Mouse (Mus musculus) G1E (cell line): Measurements from ENCODE around the gene AA467197. TPM values are rescaled to one million over a fixed set of nuclear protein-coding genes. Genes with fewer than 3 reads are reported as not detected.

ENCODE experiments used
- ATAC-seq: 2 replicates; pipeline ENCODE4 v1.8.0; 2016; ENCODE audit warnings: mild to moderate bottlenecking; ENCODE audit not compliant: insufficient number of reproducible peaks, poor library complexity, low FRiP score, severe bottlenecking; ENCODE audit errors: extremely low read depth
- DNase-seq: peaks from one replicate; pipeline ENCODE4 v3.0.0; 2012; ENCODE audit warnings: low spot score
- H3K27me3 ChIP-seq: 2 replicates; pipeline ENCODE4 v1.6.1; 2012; ENCODE audit warnings: mild to moderate bottlenecking, low read length, inconsistent platforms; ENCODE audit not compliant: insufficient read depth
- H3K36me3 ChIP-seq: replicated peaks from 2 replicates; pipeline ENCODE3; 2012; ENCODE audit warnings: mild to moderate bottlenecking, inconsistent platforms
- H3K4me1 ChIP-seq: 2 replicates; pipeline ENCODE4 v1.6.1; 2012; ENCODE audit warnings: low read depth, low read length, inconsistent platforms, mixed read lengths; ENCODE audit not compliant: insufficient read depth
- H3K4me3 ChIP-seq: 2 replicates; pipeline ENCODE4 v1.5.1; 2012; ENCODE audit warnings: low read depth, mild to moderate bottlenecking, inconsistent platforms, low read length, moderate library complexity, mixed read lengths
- H3K9me3 ChIP-seq: replicated peaks from 2 replicates; pipeline ENCODE4 v1.6.1; 2012; ENCODE audit warnings: inconsistent platforms
- CTCF ChIP-seq: IDR thresholded peaks from 2 replicates; pipeline ENCODE4 v1.5.1; 2012; ENCODE audit warnings: low read depth, low read length, inconsistent platforms, mixed read lengths
- GATA1 ChIP-seq: IDR thresholded peaks from 2 replicates; pipeline ENCODE4 v1.6.1; 2012; ENCODE audit warnings: borderline replicate concordance, low read length, inconsistent platforms, mixed read lengths
- GATA2 ChIP-seq: IDR thresholded peaks from 2 replicates; pipeline ENCODE4 v1.6.1; 2012; ENCODE audit warnings: low read depth, low read length, inconsistent platforms, borderline replicate concordance
- POLR2AphosphoS5 ChIP-seq: IDR thresholded peaks from 2 replicates; pipeline ENCODE4 v1.6.1; 2012; ENCODE audit warnings: low read depth, low read length, inconsistent platforms; ENCODE audit not compliant: insufficient replicate concordance
- TAL1 ChIP-seq: conservative IDR thresholded peaks from 2 replicates; pipeline ENCODE4 v1.6.1; 2012; ENCODE audit warnings: low read depth, low read length, inconsistent platforms, mixed read lengths
- polyA plus RNA-seq: library from polyadenylated mRNA; stranded (reverse); fragments of >175 nt; gene quantifications from 2 replicates; pipeline ENCODE4 v1.2.3, GENCODE M21; 2012
- total RNA-seq, 2 experiments: library from RNA; stranded (forward) in 1 of 2; stranded (reverse) in 1 of 2; fragments of 200-1000 nt in 1 of 2; fragments of >200 nt in 1 of 2; fragmentation: Nextera tagmentation in 1 of 2; gene quantifications; 2 replicates each; pipeline ENCODE4 v1.2.3; 2014 to 2017

The AA467197 gene
- total and polyA plus RNA-seq, 3 experiments = not detected

DNA sequence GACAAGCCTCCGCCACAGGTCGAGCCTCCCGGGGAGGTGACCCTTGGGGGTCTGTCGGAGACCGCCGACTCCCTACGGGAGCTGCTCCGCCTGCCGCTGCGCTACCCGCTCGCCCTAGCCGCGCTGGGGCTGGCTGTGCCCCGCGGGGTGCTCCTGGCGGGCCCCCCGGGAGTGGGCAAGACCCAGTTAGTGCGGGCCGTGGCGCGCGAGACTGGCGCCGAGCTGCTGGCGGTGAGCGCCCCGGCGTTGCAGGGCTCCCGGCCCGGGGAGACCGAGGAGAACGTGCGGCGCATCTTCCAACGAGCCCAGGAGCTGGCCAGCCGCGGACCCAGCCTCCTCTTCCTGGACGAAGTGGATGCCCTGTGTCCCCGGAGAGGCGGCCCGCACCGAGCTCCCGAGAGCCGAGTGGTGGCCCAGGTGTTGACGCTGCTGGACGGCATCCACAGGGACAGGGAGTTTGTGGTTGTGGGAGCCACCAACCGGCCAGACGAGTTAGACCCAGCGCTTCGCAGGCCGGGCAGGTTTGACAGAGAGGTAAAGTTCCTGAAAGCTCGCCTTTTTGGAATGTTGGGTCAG lies 5.5 kb upstream of the AA467197 start:
- no peak for TF ChIP-seq TAL1
- TF ChIP-seq CTCF = no peak
- no peak for TF ChIP-seq POLR2AphosphoS5
- no peak for TF ChIP-seq GATA2
- TF ChIP-seq GATA1 = no peak
- peaks cover 7% of the 10 kb centered on the region for H3K4me1 ChIP-seq
- H3K36me3 ChIP-seq = peaks cover 25% of the 10 kb centered on the region
- peak overlapping the region; percentile 98 for H3K4me3 ChIP-seq
- H3K27me3 ChIP-seq = no peaks in the 10 kb centered on the region
- DNase-seq (peak; percentile 23), ATAC-seq (no peak)
- H3K9me3 ChIP-seq = peaks cover 6% of the 10 kb centered on the region; the same call in 1 of the 2 replicates

GRCm38 (mm10) chr2:122637526-122637997 lies 776 bp downstream of the AA467197 start:
- H3K27me3 ChIP-seq = peaks cover 15% of the 10 kb centered on the region
- no peak for ATAC-seq
- H3K4me1 ChIP-seq = no peaks in the 10 kb centered on the region
- TF ChIP-seq POLR2AphosphoS5 (no peak), TAL1 (no peak), CTCF (no peak), GATA1 (no peak), GATA2 (no peak)
- peaks cover 22% of the 10 kb centered on the region for H3K36me3 ChIP-seq
- no peaks in the 10 kb centered on the region for H3K9me3 ChIP-seq
- no peak for DNase-seq
- H3K4me3 ChIP-seq = no peak overlapping the region

DNA sequence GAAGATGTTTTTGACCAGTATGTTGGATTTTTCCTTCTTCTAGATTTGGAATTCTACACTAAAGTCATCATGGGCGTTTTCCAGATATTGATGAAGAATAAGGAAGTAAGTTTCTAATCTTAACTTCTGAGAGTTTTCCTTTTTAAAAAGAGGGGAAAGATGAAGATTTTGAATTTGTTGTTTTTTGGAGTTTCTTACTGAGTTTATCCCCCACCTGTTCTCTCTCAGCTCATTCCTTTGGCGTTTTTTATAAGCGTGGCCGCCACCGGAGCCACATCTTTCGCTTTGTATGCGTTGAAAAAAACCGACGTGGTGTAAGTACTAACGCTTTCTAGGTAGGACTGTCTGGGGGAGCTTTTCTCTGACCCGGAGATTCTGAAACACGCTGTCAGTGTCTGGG lies 1.2 kb downstream of the AA467197 start:
- no peak for TF ChIP-seq GATA2
- TF ChIP-seq TAL1 = no peak
- no peak for TF ChIP-seq GATA1
- TF ChIP-seq CTCF = no peak
- TF ChIP-seq POLR2AphosphoS5 = no peak
- no peak for ATAC-seq
- DNase-seq = no peak
- Histone ChIP-seq H3K4me1 (no peaks in the 10 kb centered on the region), H3K9me3 (no peaks in the 10 kb centered on the region), H3K4me3 (no peak overlapping the region), H3K27me3 (peaks cover 15% of the 10 kb centered on the region), H3K36me3 (peaks cover 17% of the 10 kb centered on the region)

- TF ChIP-seq POLR2AphosphoS5 = no peak
- TF ChIP-seq GATA1 = no peak
- no peak for TF ChIP-seq GATA2
- Histone ChIP-seq H3K4me1 (no peaks in the 10 kb centered on the region), H3K4me3 (no peak overlapping the region), H3K27me3 (peaks cover 15% of the 10 kb centered on the region), H3K9me3 (no peaks in the 10 kb centered on the region), H3K36me3 (peaks cover 11% of the 10 kb centered on the region)
- DNase-seq (no peak), ATAC-seq (no peak)
Measured at GRCm38 (mm10) chr2:122638673-122639072, 1.9 kb downstream of the AA467197 start.

DNA sequence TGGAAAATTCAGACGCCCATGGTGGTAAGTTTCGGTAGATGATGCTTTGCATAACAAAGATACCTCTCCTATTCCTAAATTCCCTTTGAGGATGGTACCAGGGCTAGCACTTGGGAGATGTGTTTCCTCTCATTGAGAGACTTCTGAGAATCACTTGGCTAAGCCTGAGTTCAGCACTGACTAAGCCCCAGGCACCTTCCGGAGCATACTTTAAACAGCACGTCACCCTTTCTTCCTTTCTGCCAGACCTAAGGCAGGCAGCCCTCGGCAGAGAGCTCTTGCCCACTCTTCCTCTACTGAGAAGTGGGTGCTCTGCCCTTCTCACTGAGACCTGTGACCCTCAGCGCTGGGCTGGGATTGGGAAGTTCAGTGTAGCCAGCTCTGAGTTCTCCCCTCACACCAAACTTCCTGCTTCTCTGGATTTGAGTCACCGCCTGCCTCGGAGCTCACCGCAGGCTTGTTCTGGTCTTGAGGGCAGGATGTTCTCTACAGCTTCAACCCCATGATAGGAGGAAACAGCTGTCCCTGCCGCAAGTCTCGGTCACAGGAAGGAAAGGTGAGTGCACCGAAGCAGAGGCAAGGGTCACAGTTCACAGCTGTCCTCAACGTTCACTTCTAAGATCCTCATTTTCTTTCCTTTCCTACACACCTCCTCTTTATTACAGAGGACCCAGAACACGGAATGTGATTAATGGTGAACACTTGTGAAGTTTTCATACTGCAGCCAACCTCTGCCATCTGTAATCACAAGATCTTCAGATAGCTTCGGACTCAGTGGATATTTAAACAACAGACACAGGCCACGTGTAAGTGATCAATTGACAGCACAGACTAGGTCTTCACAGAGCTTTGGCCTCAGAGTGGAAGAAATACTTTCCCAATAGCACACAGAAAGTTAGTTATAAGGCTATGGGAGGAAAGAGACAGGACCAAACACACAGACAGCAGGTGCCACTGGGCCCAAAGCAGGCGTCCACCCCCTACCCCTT lies 15.6 kb downstream of the AA467197 start:
- no peaks in the 10 kb centered on the region for H3K36me3 ChIP-seq
- H3K4me1 ChIP-seq = no peaks in the 10 kb centered on the region
- H3K27me3 ChIP-seq = 0 out of 2 replicates have a peak, but pooled peaks cover 2% of the 10 kb centered on the region
- no peak overlapping the region for H3K4me3 ChIP-seq
- ATAC-seq (no peak), DNase-seq (no peak)
- H3K9me3 ChIP-seq = peaks cover 3% of the 10 kb centered on the region
- TF ChIP-seq CTCF (no peak), TAL1 (no peak), GATA1 (no peak), GATA2 (no peak)

DNA sequence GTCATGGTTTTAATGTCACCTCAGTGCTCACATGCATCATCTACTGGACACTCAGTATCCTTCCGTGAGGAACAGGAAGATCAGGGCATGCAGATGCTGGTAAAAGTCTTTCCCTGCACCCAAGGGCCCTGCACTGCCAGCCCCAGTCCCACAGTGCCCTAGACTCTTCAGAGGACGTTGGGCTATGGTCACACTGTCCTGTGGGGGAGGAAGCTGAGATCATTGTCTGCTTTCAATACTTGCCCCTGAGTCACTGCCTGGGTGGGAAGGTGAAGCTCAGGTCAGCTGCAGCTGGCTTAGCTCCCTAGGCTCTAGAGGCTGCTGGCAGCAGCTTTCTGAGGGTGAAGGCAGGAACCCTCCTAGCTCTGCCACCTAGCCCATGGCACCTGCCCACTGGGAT lies 19.3 kb downstream of the AA467197 start:
- DNase-seq (no peak), ATAC-seq (no peak)
- Histone ChIP-seq H3K4me3 (no peak overlapping the region), H3K9me3 (peaks cover 3% of the 10 kb centered on the region), H3K36me3 (no peaks in the 10 kb centered on the region), H3K4me1 (no peaks in the 10 kb centered on the region), H3K27me3 (0 out of 2 replicates have a peak, but pooled peaks cover 2% of the 10 kb centered on the region)
- TF ChIP-seq CTCF (no peak), POLR2AphosphoS5 (no peak), TAL1 (no peak), GATA1 (no peak), GATA2 (no peak)
